Mouse (Mus musculus) spleen, postnatal 0 days (tissue): ENCODE results near the gene 4930568D16Rik. TPM values are rescaled to one million over a fixed set of nuclear protein-coding genes. Genes with fewer than 3 reads are reported as not detected.

Source experiments
- polyA plus RNA-seq: library from polyadenylated mRNA; unstranded; fragments of >200 nt; fragmentation: Nextera tagmentation; extraction: Ambion mirVana; gene quantifications from 2 replicates; pipeline ENCODE4 v1.2.1, GENCODE M21; 2015

Gene 4930568D16Rik
- polyA plus RNA-seq = not detected in 2 replicates

GRCm38 (mm10) chr2:35367629-35368028, at the start of gene 4930568D16Rik:
Gene 4930568D16Rik (minus strand): TSS chr2:35367729.

GRCm38 (mm10) chr2:35397096-35397495, 29.6 kb upstream of the 4930568D16Rik start, which contains the start of gene 4930402F06Rik:
Gene 4930402F06Rik (minus strand): TSS chr2:35397175.

DNA sequence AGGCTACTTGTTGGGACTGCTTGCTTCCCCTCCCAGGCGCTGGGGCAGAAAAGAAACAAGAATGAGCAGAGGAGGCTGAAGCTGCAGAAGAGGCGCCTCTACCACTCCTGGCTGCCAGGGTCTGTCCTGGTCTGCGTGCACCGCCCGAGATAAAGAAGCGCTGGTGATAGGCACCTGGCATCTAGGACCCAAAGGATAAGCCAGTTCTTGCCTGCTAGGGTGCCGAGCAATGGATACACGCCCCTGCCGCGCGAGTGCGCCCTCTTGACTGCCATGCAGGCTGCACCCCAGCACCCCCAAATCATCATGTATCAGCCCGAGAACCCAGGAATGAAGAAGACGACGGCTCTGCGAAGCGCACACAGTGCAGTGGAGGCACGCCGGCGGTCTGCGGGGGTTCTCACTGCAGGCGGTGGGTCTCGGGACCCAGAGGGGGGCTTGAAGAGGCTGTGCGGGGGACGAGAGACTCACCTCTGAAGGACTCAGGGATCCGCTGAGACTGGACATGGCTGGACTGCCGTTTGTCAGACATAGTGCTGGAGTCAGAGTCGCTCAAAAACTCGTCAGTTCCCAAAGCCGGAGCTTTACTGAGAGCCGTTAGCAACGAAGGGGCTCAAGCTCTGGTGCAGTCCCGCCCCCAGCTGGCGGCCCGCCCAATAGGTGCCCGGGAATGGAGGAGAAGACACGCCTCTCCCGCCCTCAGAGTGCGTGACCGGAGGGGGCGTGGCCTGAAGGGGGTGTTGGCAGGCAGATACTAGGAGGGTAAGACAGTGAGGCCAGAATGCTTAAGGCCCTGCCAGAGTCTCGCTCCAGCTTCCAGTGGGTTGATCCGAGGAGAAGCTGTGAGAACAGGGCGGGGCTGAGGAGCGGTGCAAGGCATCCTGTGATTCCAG, 30.9 kb downstream of the 4930568D16Rik start, which contains the start of gene Stom:
TSS of gene Stom (minus strand) at position 589 of the 893 bp plus-strand sequence.

Other genes with a start within 250 kb of the 4930568D16Rik start
- 186 and 220 TPM in 2 replicates for gene Rab14, start 166.6 kb downstream of the 4930568D16Rik start, polyA plus RNA-seq
- 126 and 163 TPM in 2 replicates for gene Gsn, start 111.3 kb downstream of the 4930568D16Rik start, polyA plus RNA-seq
- gene Stom, start 30.8 kb downstream of the 4930568D16Rik start, polyA plus RNA-seq = 158 and 179 TPM in 2 replicates
- gene 4930402F06Rik, start 29.4 kb upstream of the 4930568D16Rik start, polyA plus RNA-seq = not detected in 2 replicates
- 11.7 and 13.8 TPM in 2 replicates for gene Ggta1, start 95.5 kb upstream of the 4930568D16Rik start, polyA plus RNA-seq
- 19.1 and 25.1 TPM in 2 replicates for gene Dab2ip, start 190.5 kb upstream of the 4930568D16Rik start, polyA plus RNA-seq